Comparison of ENCODE assay signal across 18 mouse cellular contexts in genomic region chr3:85725110-85725509, GRCm38 (mm10).
A peak's percentile ranks its signal among the peaks of the same experiment; 100 is the strongest.
DNase-seq lines count a peak whose midpoint lies in the region; ATAC-seq and TF ChIP-seq lines count a peak whose summit lies in the region.
"Had no signal": no experiment of that assay in that cellular context is flagged by ENCODE, and none has a peak within 500 bp of the region (broad histone marks: within the 10 kb centered on the region; RNA-seq: fewer than 3 reads in every experiment).

No protein-coding gene starts in this region.

- no peak for DNase-seq in heart, adult 8-10 months (ENCODE audit: low spot score)
- DNase-seq in c-Kit-positive CD71-positive TER-119-negative erythroid progenitor cells, embryonic 14.5 days (ENCODE audit: low read depth), result peak; percentile 58
- DNase-seq in liver, result peak; percentile 83
- peak; percentile 30 for DNase-seq in liver, postnatal 0 days
- DNase-seq in midbrain, embryonic 11.5 days (ENCODE audit: low spot score, missing footprints), result no peak
- no peak for DNase-seq in hindbrain, embryonic 10.5 days (ENCODE audit: low spot score)
- DNase-seq: adrenal gland, adult 2 months; B cell, adult 2 months; cerebellum, postnatal 36 days; gastrocnemius, postnatal 10 days; heart, postnatal 14 days; lung, adult 2 months; lung, postnatal 36 days had no signal

- H3K9me3 ChIP-seq in heart, embryonic 11.5 days (replicated peaks; ENCODE audit: control insufficient read depth, low read length), result no peaks in the 10 kb centered on the region
- no peaks in the 10 kb centered on the region for H3K9me3 ChIP-seq in liver, postnatal 0 days (ENCODE audit: low read length)
- H3K9me3 ChIP-seq in midbrain, embryonic 11.5 days (ENCODE audit: control insufficient read depth, low read length), result no peaks in the 10 kb centered on the region
- no peaks in the 10 kb centered on the region for H3K9me3 ChIP-seq in hindbrain, embryonic 10.5 days
- H3K9me3 ChIP-seq: forebrain, embryonic 12.5 days; hindbrain, embryonic 15.5 days; intestine, embryonic 15.5 days; midbrain, embryonic 10.5 days had no signal

- H3K4me1 ChIP-seq in heart, embryonic 11.5 days (ENCODE audit: control insufficient read depth, insufficient read depth, low read length), result no peaks in the 10 kb centered on the region
- no peaks in the 10 kb centered on the region for H3K4me1 ChIP-seq in liver, postnatal 0 days (ENCODE audit: insufficient read depth)
- no peaks in the 10 kb centered on the region for H3K4me1 ChIP-seq in midbrain, embryonic 11.5 days (ENCODE audit: control insufficient read depth, insufficient read depth, low read length)
- no peaks in the 10 kb centered on the region for H3K4me1 ChIP-seq in hindbrain, embryonic 10.5 days (replicated peaks)
- H3K4me1 ChIP-seq: forebrain, embryonic 12.5 days; hindbrain, embryonic 15.5 days; intestine, embryonic 15.5 days; midbrain, embryonic 10.5 days had no signal

- TF ChIP-seq CTCF in liver, postnatal 0 days (IDR thresholded peaks at IDR 0.05; ENCODE audit: low read depth), result no peak

- no peaks in the 10 kb centered on the region for H3K27me3 ChIP-seq in heart, embryonic 11.5 days (ENCODE audit: control insufficient read depth, insufficient read depth, low read length)
- no peaks in the 10 kb centered on the region for H3K27me3 ChIP-seq in liver, postnatal 0 days (ENCODE audit: insufficient read depth, low read length)
- no peaks in the 10 kb centered on the region for H3K27me3 ChIP-seq in midbrain, embryonic 11.5 days (ENCODE audit: control insufficient read depth, insufficient read depth, low read length)
- H3K27me3 ChIP-seq in hindbrain, embryonic 10.5 days (ENCODE audit: insufficient read depth, poor library complexity, severe bottlenecking), result no peaks in the 10 kb centered on the region
- H3K27me3 ChIP-seq: forebrain, embryonic 12.5 days; hindbrain, embryonic 15.5 days; intestine, embryonic 15.5 days had no signal

- peak; percentile 85 for ATAC-seq in heart, embryonic 11.5 days (replicated peaks; ENCODE audit: insufficient number of reproducible peaks, low FRiP score, low TSS enrichment)
- peak; percentile 85 for ATAC-seq in liver, postnatal 0 days
- no peak for ATAC-seq in midbrain, embryonic 11.5 days (ENCODE audit: low FRiP score)
- ATAC-seq: intestine, embryonic 15.5 days had no signal

- H3K4me3 ChIP-seq in heart, embryonic 11.5 days (ENCODE audit: low read depth, low read length), result no peak overlapping the region
- H3K4me3 ChIP-seq in liver, postnatal 0 days (ENCODE audit: low read depth, low read length), result no peak overlapping the region
- H3K4me3 ChIP-seq in midbrain, embryonic 11.5 days (ENCODE audit: low read depth, low read length), result no peak overlapping the region
- H3K4me3 ChIP-seq in hindbrain, embryonic 10.5 days, result no peak overlapping the region
- H3K4me3 ChIP-seq: forebrain, embryonic 12.5 days; hindbrain, embryonic 15.5 days; intestine, embryonic 15.5 days; midbrain, embryonic 10.5 days had no signal

- 60% methylated on average over 2 of the region's 2 CpGs for WGBS in heart, embryonic 11.5 days (ENCODE audit: insufficient replicate concordance)
- 56% methylated on average over 2 of the region's 2 CpGs for WGBS in liver, postnatal 0 days (ENCODE audit: insufficient replicate concordance)
- 81% methylated on average over 2 of the region's 2 CpGs for WGBS in midbrain, embryonic 11.5 days
- 73% methylated on average over 2 of the region's 2 CpGs for WGBS in hindbrain, embryonic 10.5 days

- H3K9ac ChIP-seq in heart, embryonic 11.5 days (ENCODE audit: low read depth, low read length), result no peak overlapping the region
- H3K9ac ChIP-seq in liver, postnatal 0 days (replicated peaks), result no peak overlapping the region
- H3K9ac ChIP-seq in midbrain, embryonic 11.5 days (ENCODE audit: low read length), result no peak overlapping the region
- H3K9ac ChIP-seq: forebrain, embryonic 12.5 days; hindbrain, embryonic 15.5 days; intestine, embryonic 15.5 days had no signal

- H3K36me3 ChIP-seq in heart, embryonic 11.5 days (ENCODE audit: control insufficient read depth, insufficient read depth, low read length), result no peaks in the 10 kb centered on the region
- H3K36me3 ChIP-seq in liver, postnatal 0 days (replicated peaks; ENCODE audit: insufficient read depth, low read length), result no peaks in the 10 kb centered on the region
- no peaks in the 10 kb centered on the region for H3K36me3 ChIP-seq in midbrain, embryonic 11.5 days (ENCODE audit: control insufficient read depth, insufficient read depth, low read length)
- H3K36me3 ChIP-seq in hindbrain, embryonic 10.5 days, result no peaks in the 10 kb centered on the region
- H3K36me3 ChIP-seq: forebrain, embryonic 12.5 days; hindbrain, embryonic 15.5 days; intestine, embryonic 15.5 days; midbrain, embryonic 10.5 days had no signal

- TF ChIP-seq EP300 in liver, postnatal 0 days (IDR thresholded peaks at IDR 0.05; ENCODE audit: low read depth), result peak; percentile 72

- H3K4me2 ChIP-seq in heart, embryonic 11.5 days, result no peak overlapping the region
- no peak overlapping the region; the same call in 1 of the 2 replicates for H3K4me2 ChIP-seq in liver, postnatal 0 days (ENCODE audit: low read depth, low read length)
- H3K4me2 ChIP-seq in midbrain, embryonic 11.5 days, result no peak overlapping the region
- H3K4me2 ChIP-seq: forebrain, embryonic 12.5 days; hindbrain, embryonic 15.5 days; intestine, embryonic 15.5 days had no signal

- H3K27ac ChIP-seq in heart, embryonic 11.5 days (ENCODE audit: low read depth, low read length), result no peak overlapping the region; the same call in 1 of the 2 replicates
- H3K27ac ChIP-seq in liver, postnatal 0 days (ENCODE audit: low read depth), result no peak overlapping the region
- H3K27ac ChIP-seq in midbrain, embryonic 11.5 days (ENCODE audit: low read depth, low read length), result no peak overlapping the region
- H3K27ac ChIP-seq in hindbrain, embryonic 10.5 days, result no peak overlapping the region
- H3K27ac ChIP-seq: forebrain, embryonic 12.5 days; hindbrain, embryonic 15.5 days; intestine, embryonic 15.5 days; midbrain, embryonic 10.5 days had no signal

Comparison
In these comparisons a context has a peak if more than half of its experiments do, and no peak if none do; other contexts are left out.
1. DNase-seq: peak in c-Kit-positive CD71-positive TER-119-negative erythroid progenitor cells, embryonic 14.5 days (single experiment), liver (single experiment) and liver, postnatal 0 days (single experiment); none in heart, adult 8-10 months (single experiment), midbrain, embryonic 11.5 days (single experiment) and hindbrain, embryonic 10.5 days (single experiment).